Mouse (Mus musculus): ENCODE measurements at regions not wholly inside any gene's neighbourhood (a gene's known extent, or its start where the extent isn't known, plus 50 kb on each side); places are given as distances from the start of the nearest gene placed in this dataset.

- no peak for TF ChIP-seq POLR2A (IDR thresholded peaks at IDR 0.05; ENCODE audit: low read depth, low read length)
- TF ChIP-seq CTCF (IDR thresholded peaks at IDR 0.05; ENCODE audit: extremely low read depth, insufficient read length, insufficient replicate concordance, low read depth, low read length), result no peak
- H3K4me1 ChIP-seq (ENCODE audit: control insufficient read depth, insufficient read depth, insufficient read length, low read length), result no peaks in the 10 kb centered on the region
- WGBS, result 49% methylated on average over 5 of the region's 5 CpGs
Observed at GRCm38 (mm10) chr3:18906210-18906609, 722.3 kb downstream of the 1700064H15Rik start.

GRCm38 (mm10) chr3:18908737-18909136, 719.7 kb downstream of the 1700064H15Rik start:
- Histone ChIP-seq H3K27ac (ENCODE audit: insufficient read depth, low read depth, low read length) (no peak overlapping the region), H3K27me3 (ENCODE audit: control insufficient read depth, insufficient read depth, low read length) (no peaks in the 10 kb centered on the region), H3K4me3 (ENCODE audit: low read depth, low read length) (no peak overlapping the region), H3K36me3 (ENCODE audit: control insufficient read depth, insufficient read depth, low read length) (no peaks in the 10 kb centered on the region), H3K4me1 (ENCODE audit: control insufficient read depth, insufficient read depth, insufficient read length, low read length) (no peaks in the 10 kb centered on the region)
- WGBS, result 76% methylated on average over 1 of the region's 1 CpGs
- TF ChIP-seq CTCF (IDR thresholded peaks at IDR 0.05; ENCODE audit: extremely low read depth, insufficient read length, insufficient replicate concordance, low read depth, low read length) (no peak), POLR2A (IDR thresholded peaks at IDR 0.05; ENCODE audit: low read depth, low read length) (no peak)

More at GRCm38 (mm10) chr3:18906210-18906609, 722.3 kb downstream of the 1700064H15Rik start:
- H3K36me3 ChIP-seq (ENCODE audit: control insufficient read depth, insufficient read depth, low read length), result no peaks in the 10 kb centered on the region
- no peak overlapping the region for H3K4me3 ChIP-seq (ENCODE audit: low read depth, low read length)
- no peaks in the 10 kb centered on the region for H3K27me3 ChIP-seq (ENCODE audit: control insufficient read depth, insufficient read depth, low read length)
- H3K27ac ChIP-seq (ENCODE audit: insufficient read depth, low read depth, low read length), result no peak overlapping the region

GRCm38 (mm10) chr3:18928401-18929104, 699.9 kb downstream of the 1700064H15Rik start:
- H3K27ac ChIP-seq (ENCODE audit: insufficient read depth, low read depth, low read length), result no peak overlapping the region
- no peaks in the 10 kb centered on the region for H3K36me3 ChIP-seq (ENCODE audit: control insufficient read depth, insufficient read depth, low read length)
- no peak for TF ChIP-seq CTCF (IDR thresholded peaks at IDR 0.05; ENCODE audit: extremely low read depth, insufficient read length, insufficient replicate concordance, low read depth, low read length)
- TF ChIP-seq POLR2A (IDR thresholded peaks at IDR 0.05; ENCODE audit: low read depth, low read length), result no peak
- 74% methylated on average over 3 of the region's 3 CpGs for WGBS
- no peak overlapping the region for H3K4me3 ChIP-seq (ENCODE audit: low read depth, low read length)
- H3K27me3 ChIP-seq (ENCODE audit: control insufficient read depth, insufficient read depth, low read length), result no peaks in the 10 kb centered on the region
- H3K4me1 ChIP-seq (ENCODE audit: control insufficient read depth, insufficient read depth, insufficient read length, low read length), result no peaks in the 10 kb centered on the region

GRCm38 (mm10) chr3:18929105-18929492, 699.4 kb downstream of the 1700064H15Rik start:
- H3K4me1 ChIP-seq (ENCODE audit: control insufficient read depth, insufficient read depth, insufficient read length, low read length), result no peaks in the 10 kb centered on the region
- WGBS, result 84% methylated on average over 3 of the region's 3 CpGs

GRCm38 (mm10) chr3:18932983-18933726, 695.3 kb downstream of the 1700064H15Rik start:
- TF ChIP-seq POLR2A (IDR thresholded peaks at IDR 0.05; ENCODE audit: low read depth, low read length), result no peak
- no peak for TF ChIP-seq CTCF (IDR thresholded peaks at IDR 0.05; ENCODE audit: extremely low read depth, insufficient read length, insufficient replicate concordance, low read depth, low read length)
- WGBS, result 69% methylated on average over 13 of the region's 13 CpGs
- Histone ChIP-seq H3K36me3 (ENCODE audit: control insufficient read depth, insufficient read depth, low read length) (no peaks in the 10 kb centered on the region), H3K4me1 (ENCODE audit: control insufficient read depth, insufficient read depth, insufficient read length, low read length) (no peaks in the 10 kb centered on the region), H3K27me3 (ENCODE audit: control insufficient read depth, insufficient read depth, low read length) (no peaks in the 10 kb centered on the region), H3K4me3 (ENCODE audit: low read depth, low read length) (no peak overlapping the region), H3K27ac (ENCODE audit: insufficient read depth, low read depth, low read length) (no peak overlapping the region)

More at GRCm38 (mm10) chr3:18929105-18929492, 699.4 kb downstream of the 1700064H15Rik start:
- Histone ChIP-seq H3K27ac (ENCODE audit: insufficient read depth, low read depth, low read length) (no peak overlapping the region), H3K36me3 (ENCODE audit: control insufficient read depth, insufficient read depth, low read length) (no peaks in the 10 kb centered on the region), H3K27me3 (ENCODE audit: control insufficient read depth, insufficient read depth, low read length) (no peaks in the 10 kb centered on the region), H3K4me3 (ENCODE audit: low read depth, low read length) (no peak overlapping the region)
- no peak for TF ChIP-seq POLR2A (IDR thresholded peaks at IDR 0.05; ENCODE audit: low read depth, low read length)

GRCm38 (mm10) chr3:18934891-18935290, 693.6 kb downstream of the 1700064H15Rik start:
- no peaks in the 10 kb centered on the region for H3K4me1 ChIP-seq (ENCODE audit: control insufficient read depth, insufficient read depth, insufficient read length, low read length)
- 95% methylated on average over 2 of the region's 2 CpGs for WGBS
- TF ChIP-seq CTCF (IDR thresholded peaks at IDR 0.05; ENCODE audit: extremely low read depth, insufficient read length, insufficient replicate concordance, low read depth, low read length), result no peak
- TF ChIP-seq POLR2A (IDR thresholded peaks at IDR 0.05; ENCODE audit: low read depth, low read length), result no peak
- H3K36me3 ChIP-seq (ENCODE audit: control insufficient read depth, insufficient read depth, low read length), result no peaks in the 10 kb centered on the region
- no peak overlapping the region for H3K4me3 ChIP-seq (ENCODE audit: low read depth, low read length)
- H3K27ac ChIP-seq (ENCODE audit: insufficient read depth, low read depth, low read length), result no peak overlapping the region
- no peaks in the 10 kb centered on the region for H3K27me3 ChIP-seq (ENCODE audit: control insufficient read depth, insufficient read depth, low read length)

GRCm38 (mm10) chr3:18937333-18938122, 690.9 kb downstream of the 1700064H15Rik start:
- H3K4me3 ChIP-seq (ENCODE audit: low read depth, low read length), result no peak overlapping the region
- WGBS, result 81% methylated on average over 20 of the region's 20 CpGs
- no peaks in the 10 kb centered on the region for H3K36me3 ChIP-seq (ENCODE audit: control insufficient read depth, insufficient read depth, low read length)
- H3K27me3 ChIP-seq (ENCODE audit: control insufficient read depth, insufficient read depth, low read length), result no peaks in the 10 kb centered on the region
- no peaks in the 10 kb centered on the region for H3K4me1 ChIP-seq (ENCODE audit: control insufficient read depth, insufficient read depth, insufficient read length, low read length)
- no peak overlapping the region for H3K27ac ChIP-seq (ENCODE audit: insufficient read depth, low read depth, low read length)
- TF ChIP-seq POLR2A (IDR thresholded peaks at IDR 0.05; ENCODE audit: low read depth, low read length), result no peak
- TF ChIP-seq CTCF (IDR thresholded peaks at IDR 0.05; ENCODE audit: extremely low read depth, insufficient read length, insufficient replicate concordance, low read depth, low read length), result no peak

Data from small intestine, adult 2 months (tissue).